Mouse (Mus musculus) myocyte (in vitro differentiated cells): ENCODE results near the gene Fam168a.

Source experiments
- E2F4 ChIP-seq: IDR thresholded peaks from one replicate; pipeline ENCODE4 v1.6.1; 2011; ENCODE audit warnings: mild to moderate bottlenecking, control low read depth, moderate library complexity; ENCODE audit not compliant: insufficient read depth
- MAX ChIP-seq: IDR thresholded peaks from one replicate; pipeline ENCODE4 v1.6.1; 2011; ENCODE audit warnings: low read depth, mild to moderate bottlenecking, control low read depth
- MYOD1 ChIP-seq, 3 experiments: IDR thresholded peaks; one replicate each; pipeline ENCODE4 v1.6.1; 2011; ENCODE audit warnings: control low read depth in 2 of 3, low read depth in 2 of 3, mild to moderate bottlenecking in 2 of 3, moderate library complexity in 1 of 3; ENCODE audit not compliant: insufficient read length in 2 of 3, control insufficient read depth in 1 of 3
- MYOG ChIP-seq, 3 experiments: IDR thresholded peaks; one replicate each; pipeline ENCODE4 v1.6.1; 2011; ENCODE audit warnings: control low read depth in 2 of 3, low read depth in 2 of 3, mild to moderate bottlenecking in 2 of 3; ENCODE audit not compliant: insufficient read length in 2 of 3, control insufficient read depth in 1 of 3, insufficient read depth in 1 of 3
- POLR2A ChIP-seq: IDR thresholded peaks from one replicate; pipeline ENCODE4 v1.6.1; 2011; ENCODE audit warnings: low read depth, mild to moderate bottlenecking, control low read depth, moderate library complexity; ENCODE audit not compliant: insufficient read length
- POLR2AphosphoS2 ChIP-seq: IDR thresholded peaks from one replicate; pipeline ENCODE4 v1.6.1; 2011; ENCODE audit warnings: low read depth, control low read depth; ENCODE audit not compliant: insufficient read length

DNA sequence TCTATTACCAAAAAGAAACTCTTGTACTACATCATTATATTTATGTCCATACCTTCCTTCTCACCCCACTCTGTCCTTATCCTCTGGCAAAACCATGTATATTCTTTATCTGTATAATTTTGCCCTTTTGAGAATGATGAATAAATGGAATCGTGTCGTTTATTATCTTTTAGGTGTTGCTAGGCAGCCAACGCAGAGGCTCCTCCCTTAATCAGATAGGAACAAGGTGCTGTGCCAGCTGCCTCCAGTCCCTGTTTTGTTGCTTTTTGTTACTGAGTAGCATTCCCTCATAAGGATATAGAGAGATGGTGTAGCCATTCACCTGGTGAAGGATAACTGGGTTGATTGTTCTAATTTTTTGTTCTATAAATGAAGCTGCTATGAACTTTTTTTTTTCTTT lies 29.7 kb downstream of the Fam168a start:
- TF ChIP-seq MYOG (IDR thresholded peaks at IDR 0.05; ENCODE audit: control insufficient read depth in 1 of 3, insufficient read depth in 1 of 3, insufficient read length in 2 of 3, low read depth in 2 of 3) = no peak
- TF ChIP-seq POLR2AphosphoS2 = no peak
- TF ChIP-seq MYOD1 (IDR thresholded peaks at IDR 0.05; ENCODE audit: control insufficient read depth in 1 of 3, insufficient read length in 2 of 3, low read depth in 2 of 3) = no peak
- TF ChIP-seq POLR2A = no peak
- TF ChIP-seq E2F4 = no peak
- no peak for TF ChIP-seq MAX
